Mouse (Mus musculus) myocyte (in vitro differentiated cells): ENCODE data around the gene Rnpc3. TPM values are rescaled to one million over a fixed set of nuclear protein-coding genes. Genes with fewer than 3 reads are reported as not detected.

Experiments used
- H3K27me3 ChIP-seq: one replicate; pipeline ENCODE4 v1.6.1; 2011; ENCODE audit not compliant: control insufficient read depth, insufficient read depth, insufficient read length
- H3K36me3 ChIP-seq: one replicate; pipeline ENCODE4 v1.6.1; 2011; ENCODE audit not compliant: control insufficient read depth, insufficient read depth
- H3K4me2 ChIP-seq: one replicate; pipeline ENCODE4 v1.6.1; 2011; ENCODE audit warnings: low read depth, control low read depth
- H3K4me3 ChIP-seq: one replicate; pipeline ENCODE4 v1.5.1; 2011; ENCODE audit warnings: mild to moderate bottlenecking, control low read depth, moderate library complexity
- H3K79me2 ChIP-seq: one replicate; pipeline ENCODE4 v1.6.1; 2011; ENCODE audit not compliant: control insufficient read depth, insufficient read depth
- H3ac ChIP-seq: one replicate; pipeline ENCODE4 v1.6.1; 2011; ENCODE audit not compliant: control insufficient read depth, insufficient read length
- CEBPB ChIP-seq: IDR thresholded peaks from 2 replicates; pipeline ENCODE4 v1.6.1; 2011; ENCODE audit warnings: mild to moderate bottlenecking, moderate library complexity; ENCODE audit not compliant: poor library complexity, insufficient read depth, severe bottlenecking
- E2F4 ChIP-seq: IDR thresholded peaks from one replicate; pipeline ENCODE4 v1.6.1; 2011; ENCODE audit warnings: mild to moderate bottlenecking, control low read depth, moderate library complexity; ENCODE audit not compliant: insufficient read depth
- MAX ChIP-seq: IDR thresholded peaks from one replicate; pipeline ENCODE4 v1.6.1; 2011; ENCODE audit warnings: low read depth, mild to moderate bottlenecking, control low read depth
- MYOD1 ChIP-seq, 3 experiments: IDR thresholded peaks; one replicate each; pipeline ENCODE4 v1.6.1; 2011; ENCODE audit warnings: control low read depth in 2 of 3, low read depth in 2 of 3, mild to moderate bottlenecking in 2 of 3, moderate library complexity in 1 of 3; ENCODE audit not compliant: insufficient read length in 2 of 3, control insufficient read depth in 1 of 3
- MYOG ChIP-seq, 3 experiments: IDR thresholded peaks; one replicate each; pipeline ENCODE4 v1.6.1; 2011; ENCODE audit warnings: control low read depth in 2 of 3, low read depth in 2 of 3, mild to moderate bottlenecking in 2 of 3; ENCODE audit not compliant: insufficient read length in 2 of 3, control insufficient read depth in 1 of 3, insufficient read depth in 1 of 3
- POLR2A ChIP-seq: IDR thresholded peaks from one replicate; pipeline ENCODE4 v1.6.1; 2011; ENCODE audit warnings: low read depth, mild to moderate bottlenecking, control low read depth, moderate library complexity; ENCODE audit not compliant: insufficient read length
- POLR2AphosphoS2 ChIP-seq: IDR thresholded peaks from one replicate; pipeline ENCODE4 v1.6.1; 2011; ENCODE audit warnings: low read depth, control low read depth; ENCODE audit not compliant: insufficient read length
- REST ChIP-seq: IDR thresholded peaks from one replicate; pipeline ENCODE4 v1.6.1; 2011; ENCODE audit warnings: mild to moderate bottlenecking, control low read depth, moderate library complexity; ENCODE audit not compliant: insufficient read depth, insufficient read length
- SRF ChIP-seq: IDR thresholded peaks from one replicate; pipeline ENCODE4 v1.6.1; 2011; ENCODE audit warnings: low read depth; ENCODE audit not compliant: control insufficient read depth, insufficient read length
- TCF12 ChIP-seq: IDR thresholded peaks from one replicate; pipeline ENCODE4 v1.6.1; 2011; ENCODE audit warnings: mild to moderate bottlenecking, control low read depth; ENCODE audit not compliant: poor library complexity, insufficient read depth, severe bottlenecking
- TCF3 ChIP-seq: IDR thresholded peaks from one replicate; pipeline ENCODE4 v1.6.1; 2011; ENCODE audit warnings: low read depth, control low read depth; ENCODE audit not compliant: insufficient read length
- USF1 ChIP-seq: IDR thresholded peaks from one replicate; pipeline ENCODE4 v1.6.1; 2011; ENCODE audit warnings: low read depth, mild to moderate bottlenecking, control low read depth, moderate library complexity
- polyA plus RNA-seq: library from polyadenylated mRNA; unstranded; fragments of >200 nt; fragmentation: generic; extraction: Trizol; gene quantifications from one replicate; pipeline ENCODE4 v1.2.1, GENCODE M21; 2012; ENCODE audit warnings: missing spikeins

Rnpc3 gene
- polyA plus RNA-seq, 1 experiment: 3.7 TPM

DNA sequence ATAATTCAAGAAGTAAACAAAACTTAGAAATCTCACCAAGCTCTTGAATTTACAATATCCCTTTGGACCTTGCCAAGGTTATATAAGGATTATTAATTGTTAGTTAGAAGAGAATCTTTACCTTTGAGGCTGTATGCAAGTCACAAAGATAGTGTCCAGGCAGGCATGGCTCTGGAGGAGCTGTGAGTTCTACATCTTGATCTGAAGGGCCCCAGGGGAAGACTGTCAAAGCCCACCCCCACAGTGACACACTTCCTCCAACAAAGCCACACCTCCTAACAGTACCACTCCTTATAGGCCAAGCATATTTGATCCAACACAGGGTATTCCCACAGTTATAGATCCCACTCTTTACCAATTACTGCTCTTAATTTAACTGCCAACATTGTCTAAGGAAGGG is 4.3 kb upstream of the Rnpc3 start:
- H3K36me3 ChIP-seq: no peaks in the 10 kb centered on the region
- H3K79me2 ChIP-seq: peaks cover under 1% of the 10 kb centered on the region
- no peak overlapping the region for H3ac ChIP-seq
- no peak overlapping the region for H3K4me3 ChIP-seq
- no peaks in the 10 kb centered on the region for H3K27me3 ChIP-seq
- no peak for TF ChIP-seq USF1
- TF ChIP-seq REST: no peak
- no peak for TF ChIP-seq SRF
- no peak for TF ChIP-seq MAX
- no peak for TF ChIP-seq CEBPB
- no peak for TF ChIP-seq POLR2A
- no peak for TF ChIP-seq TCF3
- TF ChIP-seq E2F4: no peak
- H3K4me2 ChIP-seq: no peak overlapping the region

DNA sequence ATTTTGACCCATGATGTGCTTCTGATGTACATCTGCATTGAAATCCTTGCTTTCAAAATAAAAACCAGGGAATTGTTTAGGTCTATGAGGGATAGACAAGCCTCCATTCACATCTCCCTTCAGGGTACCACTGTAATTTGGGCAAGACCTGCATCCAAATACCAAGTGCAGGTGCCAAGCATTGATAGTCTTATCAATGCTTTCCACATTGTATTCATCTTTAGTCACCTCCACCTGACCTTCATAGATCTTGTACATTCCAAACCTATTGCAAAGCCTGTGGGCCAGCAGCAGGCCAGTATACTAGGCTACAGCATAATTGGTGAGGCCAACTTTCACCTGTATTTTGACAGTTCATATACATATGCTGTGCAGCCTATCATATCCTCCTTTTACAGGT is 1.7 kb upstream of the Rnpc3 start:
- H3K4me3 ChIP-seq: no peak overlapping the region
- no peak overlapping the region for H3K4me2 ChIP-seq
- peaks cover 6% of the 10 kb centered on the region for H3K36me3 ChIP-seq
- H3ac ChIP-seq: no peak overlapping the region
- H3K27me3 ChIP-seq: no peaks in the 10 kb centered on the region
- TF ChIP-seq MYOD1 (IDR thresholded peaks at IDR 0.05; ENCODE audit: control insufficient read depth in 1 of 3, insufficient read length in 2 of 3, low read depth in 2 of 3): no peak
- TF ChIP-seq POLR2AphosphoS2: no peak
- TF ChIP-seq SRF: no peak
- TF ChIP-seq USF1: no peak
- TF ChIP-seq REST: no peak
- TF ChIP-seq MAX: no peak
- TF ChIP-seq CEBPB: no peak
- TF ChIP-seq TCF12: no peak
- peaks cover 10% of the 10 kb centered on the region for H3K79me2 ChIP-seq

- Histone ChIP-seq H3K4me3 (peak overlapping the region; percentile 62), H3K4me2 (peak overlapping the region; percentile 98), H3K27me3 (no peaks in the 10 kb centered on the region), H3ac (peak overlapping the region; percentile 19), H3K79me2 (peaks cover 18% of the 10 kb centered on the region), H3K36me3 (peaks cover 6% of the 10 kb centered on the region)
- no peak for TF ChIP-seq SRF
- TF ChIP-seq MYOG (IDR thresholded peaks at IDR 0.05; ENCODE audit: control insufficient read depth in 1 of 3, insufficient read depth in 1 of 3, insufficient read length in 2 of 3, low read depth in 2 of 3): no peak
- TF ChIP-seq MAX: no peak
- no peak for TF ChIP-seq USF1
- no peak for TF ChIP-seq E2F4
- no peak for TF ChIP-seq POLR2A
- TF ChIP-seq TCF12: no peak
Measured at GRCm38 (mm10) chr3:113630564-113630963, 615 bp upstream of the Rnpc3 start.

DNA sequence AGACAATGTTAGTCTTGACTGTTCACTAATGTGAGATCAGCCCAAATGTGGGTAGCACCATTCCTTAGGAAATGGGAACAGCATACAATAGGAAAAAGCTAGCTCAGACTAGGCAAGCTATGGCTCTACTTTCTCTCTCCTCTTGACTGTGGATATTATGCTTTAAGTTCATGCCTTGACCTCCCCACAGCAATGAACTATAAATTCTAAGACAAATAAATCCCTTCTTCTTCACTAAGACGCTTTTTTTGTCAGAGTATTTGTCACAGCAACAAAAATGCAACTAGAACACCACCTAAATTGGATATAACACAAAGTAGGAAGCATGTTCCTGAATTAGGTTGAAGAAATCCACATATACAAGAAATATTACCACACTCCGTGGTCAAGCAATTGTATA is 23.4 kb downstream of the Rnpc3 start, which contains the start of gene Amy1:
TSS of gene Amy1 (minus strand) at position 101 of the 400 bp plus-strand sequence.
- H3K27me3 ChIP-seq: no peaks in the 10 kb centered on the region
- no peaks in the 10 kb centered on the region for H3K79me2 ChIP-seq
- no peak within 1 kb of the TSS for H3K4me3 ChIP-seq
- TF ChIP-seq USF1 (no peak), POLR2AphosphoS2 (no peak), MAX (no peak), TCF12 (no peak), SRF (no peak), TCF3 (no peak), POLR2A (no peak), E2F4 (no peak), MYOD1 (IDR thresholded peaks at IDR 0.05; ENCODE audit: control insufficient read depth in 1 of 3, insufficient read length in 2 of 3, low read depth in 2 of 3) (no peak), MYOG (IDR thresholded peaks at IDR 0.05; ENCODE audit: control insufficient read depth in 1 of 3, insufficient read depth in 1 of 3, insufficient read length in 2 of 3, low read depth in 2 of 3) (no peak)
- no peak within 1 kb of the TSS for H3K4me2 ChIP-seq
- peaks cover 56% of the 10 kb centered on the region for H3K36me3 ChIP-seq
- H3ac ChIP-seq: no peak within 1 kb of the TSS

DNA sequence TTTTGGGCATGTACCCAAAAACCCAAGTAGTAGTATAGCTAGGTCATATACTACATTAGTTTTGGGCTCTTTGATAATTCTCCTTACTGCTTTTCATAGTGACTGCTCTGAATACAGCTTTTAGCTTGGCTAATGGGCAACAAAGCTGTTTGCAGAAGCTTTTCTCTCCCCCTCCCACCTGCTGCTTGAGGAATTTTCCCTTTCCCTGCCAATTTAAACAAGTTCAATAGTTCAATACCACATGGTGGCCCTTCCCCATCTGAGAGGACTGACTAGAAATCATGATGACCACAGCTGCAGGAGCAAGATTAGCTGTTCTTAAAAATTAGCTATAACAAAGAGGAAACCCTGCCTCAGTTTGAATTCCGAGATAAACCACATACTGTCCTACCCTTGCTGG is 39.1 kb downstream of the Rnpc3 start:
- TF ChIP-seq TCF3: no peak
- TF ChIP-seq CEBPB: no peak
- no peak for TF ChIP-seq SRF
- no peak for TF ChIP-seq POLR2A
- no peak for TF ChIP-seq USF1
- TF ChIP-seq TCF12: no peak
- no peak for TF ChIP-seq MYOG (IDR thresholded peaks at IDR 0.05; ENCODE audit: control insufficient read depth in 1 of 3, insufficient read depth in 1 of 3, insufficient read length in 2 of 3, low read depth in 2 of 3)
- no peak for TF ChIP-seq MAX
- TF ChIP-seq E2F4: no peak
- TF ChIP-seq REST: no peak
- TF ChIP-seq POLR2AphosphoS2: no peak
- TF ChIP-seq MYOD1 (IDR thresholded peaks at IDR 0.05; ENCODE audit: control insufficient read depth in 1 of 3, insufficient read length in 2 of 3, low read depth in 2 of 3): no peak
- H3K79me2 ChIP-seq: no peaks in the 10 kb centered on the region
- no peak overlapping the region for H3K4me2 ChIP-seq
- no peaks in the 10 kb centered on the region for H3K27me3 ChIP-seq
- H3K4me3 ChIP-seq: no peak overlapping the region
- H3ac ChIP-seq: no peak overlapping the region
- peaks cover 4% of the 10 kb centered on the region for H3K36me3 ChIP-seq
